Mouse (Mus musculus): ENCODE measurements around the gene Mbnl2. TPM values are rescaled to one million over a fixed set of nuclear protein-coding genes. Genes with fewer than 3 reads are reported as not detected.

The Mbnl2 gene
- polyA plus RNA-seq, 1 experiment from 2014 or later: 94.4 TPM

DNA sequence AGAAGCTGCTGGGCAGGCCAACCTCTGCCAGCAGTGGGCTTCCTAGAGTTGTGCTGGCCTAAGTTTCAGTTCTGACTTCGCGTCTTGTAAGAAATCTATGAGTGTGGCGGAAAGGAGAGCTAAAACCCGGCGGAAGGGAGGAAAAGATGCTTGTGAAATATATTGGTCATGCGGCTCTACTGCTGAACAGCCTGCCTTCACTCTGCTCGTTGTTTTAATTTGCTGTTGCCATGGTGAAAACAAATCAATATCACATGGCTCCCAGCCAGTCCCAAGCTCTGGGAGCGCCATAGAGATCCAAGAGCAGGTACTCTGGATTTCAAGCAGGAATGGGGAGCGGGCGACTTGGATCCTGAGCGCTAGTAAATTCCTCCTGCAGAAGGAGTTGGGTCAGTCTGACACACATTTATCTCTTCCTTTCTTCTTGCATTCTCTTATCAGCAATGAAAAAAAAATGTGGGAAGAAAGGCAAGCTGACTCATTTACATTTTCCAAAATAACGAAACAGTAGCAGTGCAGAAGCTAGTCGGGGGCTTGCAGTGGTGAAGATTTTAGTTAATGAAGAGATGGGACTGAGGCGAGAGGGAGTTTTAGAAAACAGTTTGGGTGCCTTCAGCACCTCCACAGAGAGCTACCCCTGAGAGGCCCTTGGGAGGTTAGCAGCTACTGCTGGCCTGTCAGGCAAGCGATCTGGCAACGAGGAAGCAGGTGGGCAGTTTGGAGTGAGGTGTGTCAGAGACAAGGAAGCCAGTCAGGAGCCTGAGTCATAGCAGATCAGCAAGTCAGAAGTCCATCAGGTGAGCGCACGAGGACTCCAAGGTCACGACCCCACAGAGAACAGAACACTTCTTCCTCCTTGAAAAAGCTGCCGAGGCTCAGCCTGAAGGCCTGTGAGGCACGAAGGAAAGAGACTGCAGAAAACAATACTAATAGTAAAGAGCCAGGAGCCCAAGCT is 3.1 kb downstream of the Mbnl2 start:
- TF ChIP-seq CTCF (IDR thresholded peaks at IDR 0.05; ENCODE audit: low read depth): peak; percentile 31
- H3K4me1 ChIP-seq (replicated peaks; ENCODE audit: control insufficient read depth, insufficient read depth, low read length): peaks cover 24% of the 10 kb centered on the region
- H3K4me3 ChIP-seq (ENCODE audit: low read depth, low read length): peak overlapping the region; percentile 64
- 5% methylated on average over 21 of the region's 21 CpGs for WGBS
- ATAC-seq: peak; percentile 88
- H3K27ac ChIP-seq (ENCODE audit: low read depth, low read length): peak overlapping the region; percentile 86
- no peaks in the 10 kb centered on the region for H3K27me3 ChIP-seq (replicated peaks; ENCODE audit: control insufficient read depth, insufficient read depth, low read length)
- no peaks in the 10 kb centered on the region for H3K9me3 ChIP-seq (ENCODE audit: control insufficient read depth)
- H3K36me3 ChIP-seq (ENCODE audit: control insufficient read depth, insufficient read depth): peaks cover 5% of the 10 kb centered on the region; the same call in 1 of the 2 replicates
- H3K9ac ChIP-seq (ENCODE audit: low read depth, low read length): peak overlapping the region; percentile 60
- H3K4me2 ChIP-seq (replicated peaks; ENCODE audit: low read depth): peak overlapping the region; percentile 89

DNA sequence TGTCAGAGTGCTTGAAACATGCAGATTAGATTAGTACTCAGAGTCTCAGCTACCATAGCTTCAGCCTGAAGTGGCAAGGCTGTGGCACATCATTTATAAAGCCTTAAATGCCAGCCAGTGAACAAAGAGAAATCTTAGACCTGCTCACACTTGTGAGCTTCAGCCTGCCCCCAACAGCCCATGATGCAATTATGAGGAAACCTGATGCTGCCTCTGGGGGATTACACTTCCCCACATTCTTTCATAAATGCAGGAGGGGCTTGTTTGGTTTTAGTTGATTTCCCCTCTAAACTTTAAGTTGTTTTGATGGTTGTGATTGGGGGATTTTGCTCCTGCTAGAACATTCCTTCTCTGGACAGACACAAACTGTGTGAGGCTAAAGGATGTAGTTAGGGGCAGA is 4.7 kb downstream of the Mbnl2 start:
- Histone ChIP-seq H3K4me1 (replicated peaks; ENCODE audit: control insufficient read depth, insufficient read depth, low read length) (peaks cover 21% of the 10 kb centered on the region), H3K9me3 (ENCODE audit: control insufficient read depth) (no peaks in the 10 kb centered on the region), H3K27ac (ENCODE audit: low read depth, low read length) (peak overlapping the region; percentile 86; the same call in 1 of the 2 replicates), H3K4me3 (ENCODE audit: low read depth, low read length) (no peak overlapping the region), H3K4me2 (replicated peaks; ENCODE audit: low read depth) (peak overlapping the region; percentile 89; the same call in 1 of the 2 replicates), H3K36me3 (ENCODE audit: control insufficient read depth, insufficient read depth) (peaks cover 9% of the 10 kb centered on the region; the same call in 1 of the 2 replicates), H3K9ac (ENCODE audit: low read depth, low read length) (0 out of 2 replicates have a peak overlapping the region, but pooled peaks have one; percentile 12), H3K27me3 (replicated peaks; ENCODE audit: control insufficient read depth, insufficient read depth, low read length) (no peaks in the 10 kb centered on the region)
- TF ChIP-seq CTCF (IDR thresholded peaks at IDR 0.05; ENCODE audit: low read depth): no peak
- ATAC-seq: no peak

DNA sequence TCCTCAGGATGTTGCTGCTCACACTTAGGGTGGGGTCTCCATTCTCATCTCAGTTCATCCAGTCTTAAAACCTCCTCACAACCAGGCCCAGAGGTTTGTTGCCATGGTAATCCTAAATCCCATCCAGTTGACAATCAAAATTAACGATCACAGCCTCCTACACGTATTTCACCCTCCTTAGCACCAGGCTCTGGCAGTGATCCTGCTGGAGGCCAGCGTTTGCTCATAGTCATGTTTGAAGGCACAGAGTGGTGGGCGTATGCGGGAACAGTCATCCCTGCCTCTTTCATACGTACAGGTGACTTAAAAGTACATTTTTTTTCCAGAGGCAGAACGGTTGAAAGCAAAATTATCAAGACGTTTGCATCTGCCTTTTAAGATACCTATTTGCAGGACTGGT is 8.3 kb downstream of the Mbnl2 start:
- no peak overlapping the region for H3K4me3 ChIP-seq (ENCODE audit: low read depth, low read length)
- H3K4me2 ChIP-seq (replicated peaks; ENCODE audit: low read depth): no peak overlapping the region
- peaks cover 26% of the 10 kb centered on the region for H3K4me1 ChIP-seq (replicated peaks; ENCODE audit: control insufficient read depth, insufficient read depth, low read length)
- no peaks in the 10 kb centered on the region for H3K9me3 ChIP-seq (ENCODE audit: control insufficient read depth)
- no peak for ATAC-seq
- H3K27me3 ChIP-seq (replicated peaks; ENCODE audit: control insufficient read depth, insufficient read depth, low read length): no peaks in the 10 kb centered on the region
- no peak overlapping the region for H3K27ac ChIP-seq (ENCODE audit: low read depth, low read length)
- WGBS: 66% methylated on average over 8 of the region's 8 CpGs
- peaks cover 15% of the 10 kb centered on the region; the same call in 1 of the 2 replicates for H3K36me3 ChIP-seq (ENCODE audit: control insufficient read depth, insufficient read depth)
- no peak overlapping the region for H3K9ac ChIP-seq (ENCODE audit: low read depth, low read length)
- no peak for TF ChIP-seq CTCF (IDR thresholded peaks at IDR 0.05; ENCODE audit: low read depth)

DNA sequence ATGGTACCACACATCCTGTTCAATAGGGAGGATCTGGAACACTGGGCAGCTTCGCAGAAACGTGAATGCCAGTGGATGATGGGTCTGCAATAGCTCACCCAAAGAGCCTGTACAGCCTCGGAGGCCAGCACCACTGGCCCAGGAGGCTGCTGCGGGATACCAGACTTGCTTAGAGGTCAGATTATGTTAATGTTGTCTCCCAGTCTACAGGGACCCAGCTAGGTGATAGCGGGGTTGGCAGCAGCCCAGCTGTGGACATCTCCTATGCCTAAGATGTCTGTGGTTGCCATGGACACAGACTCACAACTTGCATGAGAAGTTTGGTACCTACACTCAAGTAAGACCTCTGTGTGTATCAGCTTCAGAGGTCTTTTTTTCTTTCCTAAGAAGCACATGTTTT is 9.0 kb downstream of the Mbnl2 start:
- 81% methylated on average over 5 of the region's 5 CpGs for WGBS

DNA sequence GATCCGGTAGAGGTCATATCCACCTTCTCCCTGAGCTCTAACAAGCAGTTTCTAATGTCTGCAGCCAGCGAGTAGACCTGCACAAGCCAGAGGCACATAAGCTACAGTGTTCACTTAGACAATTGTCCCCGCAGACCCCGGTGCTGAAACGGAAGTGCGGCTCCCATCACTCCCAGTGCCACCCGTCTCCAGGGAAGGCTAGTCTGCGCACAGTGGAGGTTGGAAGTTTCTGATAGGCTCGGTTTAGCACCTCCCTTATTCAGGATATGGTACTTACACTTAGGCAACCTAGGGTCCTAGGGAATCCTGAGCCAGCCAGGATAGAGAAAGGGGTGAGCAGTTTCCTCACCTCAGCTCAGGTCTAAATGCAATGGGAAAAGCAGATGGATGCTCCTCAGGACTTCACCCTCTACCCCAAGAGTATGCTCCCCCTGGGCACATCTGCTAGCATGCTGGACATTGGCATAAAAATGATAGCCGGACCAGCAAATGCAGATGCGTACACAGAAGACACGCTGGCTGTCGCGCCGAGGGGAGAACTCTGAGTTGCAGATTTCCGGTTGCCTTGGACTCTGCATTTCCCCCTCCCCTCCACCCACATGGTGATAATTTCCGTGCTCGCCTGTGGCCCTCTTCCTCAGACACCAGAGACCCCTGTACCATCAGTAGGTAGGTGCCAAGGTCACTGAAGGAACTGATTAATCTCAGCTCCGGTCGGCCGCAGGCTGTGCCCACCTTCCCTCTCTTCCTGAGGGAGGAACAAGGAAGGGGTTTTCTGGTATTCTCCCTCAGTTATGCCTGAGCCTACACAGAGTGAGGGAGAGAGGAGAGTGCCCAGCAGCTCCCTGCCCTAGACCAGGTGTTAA is 11.9 kb downstream of the Mbnl2 start:
- Histone ChIP-seq H3K27me3 (replicated peaks; ENCODE audit: control insufficient read depth, insufficient read depth, low read length) (no peaks in the 10 kb centered on the region), H3K4me1 (replicated peaks; ENCODE audit: control insufficient read depth, insufficient read depth, low read length) (peaks cover 20% of the 10 kb centered on the region; the same call in 1 of the 2 replicates), H3K4me3 (ENCODE audit: low read depth, low read length) (no peak overlapping the region), H3K36me3 (ENCODE audit: control insufficient read depth, insufficient read depth) (peaks cover 13% of the 10 kb centered on the region; the same call in 1 of the 2 replicates), H3K4me2 (replicated peaks; ENCODE audit: low read depth) (0 out of 2 replicates have a peak overlapping the region, but pooled peaks have one; percentile 0), H3K9me3 (ENCODE audit: control insufficient read depth) (no peaks in the 10 kb centered on the region), H3K9ac (ENCODE audit: low read depth, low read length) (no peak overlapping the region), H3K27ac (ENCODE audit: low read depth, low read length) (no peak overlapping the region)
- ATAC-seq: no peak
- TF ChIP-seq CTCF (IDR thresholded peaks at IDR 0.05; ENCODE audit: low read depth): no peak
- 43% methylated on average over 21 of the region's 21 CpGs for whole genome bisulfite sequencing

More for the DNA sequence above, 9.0 kb downstream of the Mbnl2 start:
- no peak for ATAC-seq
- Histone ChIP-seq H3K4me1 (replicated peaks; ENCODE audit: control insufficient read depth, insufficient read depth, low read length) (peaks cover 25% of the 10 kb centered on the region), H3K4me3 (ENCODE audit: low read depth, low read length) (no peak overlapping the region), H3K9me3 (ENCODE audit: control insufficient read depth) (no peaks in the 10 kb centered on the region), H3K27me3 (replicated peaks; ENCODE audit: control insufficient read depth, insufficient read depth, low read length) (no peaks in the 10 kb centered on the region), H3K4me2 (replicated peaks; ENCODE audit: low read depth) (no peak overlapping the region), H3K27ac (ENCODE audit: low read depth, low read length) (no peak overlapping the region), H3K9ac (ENCODE audit: low read depth, low read length) (no peak overlapping the region), H3K36me3 (ENCODE audit: control insufficient read depth, insufficient read depth) (peaks cover 15% of the 10 kb centered on the region; the same call in 1 of the 2 replicates)
- TF ChIP-seq CTCF (IDR thresholded peaks at IDR 0.05; ENCODE audit: low read depth): no peak

DNA sequence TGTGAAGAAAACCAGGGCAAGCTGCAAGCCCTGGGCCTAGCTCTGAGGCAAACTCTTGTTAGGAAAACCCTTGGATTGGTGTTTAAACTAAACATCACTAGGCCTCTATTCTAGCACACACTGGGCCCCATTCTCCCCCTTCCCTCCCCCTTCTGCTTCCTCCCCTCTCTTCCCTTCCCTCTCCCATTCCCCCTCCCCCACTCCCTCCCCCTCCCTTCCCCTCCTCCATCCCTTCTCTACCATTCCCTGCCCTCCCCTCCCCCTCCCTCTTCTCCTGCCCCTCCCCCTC is 12.5 kb downstream of the Mbnl2 start:
- TF ChIP-seq CTCF (IDR thresholded peaks at IDR 0.05; ENCODE audit: low read depth): no peak

More for the DNA sequence above, 12.5 kb downstream of the Mbnl2 start:
- Histone ChIP-seq H3K4me1 (replicated peaks; ENCODE audit: control insufficient read depth, insufficient read depth, low read length) (peaks cover 22% of the 10 kb centered on the region; the same call in 1 of the 2 replicates), H3K4me2 (replicated peaks; ENCODE audit: low read depth) (no peak overlapping the region), H3K27ac (ENCODE audit: low read depth, low read length) (no peak overlapping the region), H3K36me3 (ENCODE audit: control insufficient read depth, insufficient read depth) (peaks cover 13% of the 10 kb centered on the region; the same call in 1 of the 2 replicates), H3K9me3 (ENCODE audit: control insufficient read depth) (no peaks in the 10 kb centered on the region), H3K4me3 (ENCODE audit: low read depth, low read length) (no peak overlapping the region), H3K9ac (ENCODE audit: low read depth, low read length) (no peak overlapping the region), H3K27me3 (replicated peaks; ENCODE audit: control insufficient read depth, insufficient read depth, low read length) (no peaks in the 10 kb centered on the region)
- no peak for ATAC-seq

All from intestine, postnatal 0 days (tissue).